9 mouse cellular contexts compared by ENCODE assay signal in the genomic region with DNA sequence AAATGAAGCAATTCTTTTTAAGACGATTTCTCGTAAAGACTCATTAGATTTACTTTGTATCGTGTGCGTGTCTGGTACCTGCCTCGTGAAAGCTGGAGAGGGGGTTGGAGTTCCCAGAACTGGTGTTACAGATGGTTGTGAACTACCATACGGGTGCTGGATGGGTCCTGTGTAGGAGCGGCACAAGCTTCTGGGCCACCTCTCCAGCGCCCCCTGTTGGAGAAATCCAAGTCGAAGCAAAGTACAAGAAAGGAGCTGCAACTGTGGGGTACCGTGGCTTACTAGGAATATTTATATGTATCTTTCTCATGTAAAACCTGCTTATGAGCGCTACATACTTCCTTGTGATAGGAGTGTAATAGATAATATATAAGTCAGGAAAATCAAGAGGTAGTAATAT.
DNase-seq lines count a peak whose midpoint lies in the region; ATAC-seq and TF ChIP-seq lines count a peak whose summit lies in the region.
"Had no signal": no experiment of that assay in that cellular context is flagged by ENCODE, and none has a peak within 500 bp of the region (broad histone marks: within the 10 kb centered on the region; RNA-seq: fewer than 3 reads in every experiment).

No protein-coding gene starts in this region.

- no peaks in the 10 kb centered on the region for H3K27me3 ChIP-seq in forebrain, embryonic 11.5 days (ENCODE audit: control insufficient read depth, insufficient read depth, low read length)
- H3K27me3 ChIP-seq in forebrain, embryonic 10.5 days (ENCODE audit: poor library complexity, severe bottlenecking), result no peaks in the 10 kb centered on the region
- no peaks in the 10 kb centered on the region for H3K27me3 ChIP-seq in embryonic facial prominence, embryonic 10.5 days (replicated peaks; ENCODE audit: low read depth, poor library complexity, severe bottlenecking)
- no peaks in the 10 kb centered on the region for H3K27me3 ChIP-seq in spleen, adult 2 months (ENCODE audit: control insufficient read depth, insufficient read depth, low read length)
- H3K27me3 ChIP-seq: lung, embryonic 15.5 days had no signal

- DNase-seq in forebrain, embryonic 11.5 days (ENCODE audit: low spot score), result peak; percentile 53
- DNase-seq in forebrain, embryonic 10.5 days (ENCODE audit: extremely low spot score, low spot score), result no peak
- peak; percentile 7 for DNase-seq in ovary, postnatal 36 days (ENCODE audit: low spot score)
- no peak for DNase-seq in ovary, adult 18-20 months (ENCODE audit: low spot score)
- peak; percentile 30 for DNase-seq in embryonic facial prominence, embryonic 10.5 days (ENCODE audit: low spot score)
- peak in 1 of 2 experiments; percentile 13 for DNase-seq in spleen, adult 2 months (ENCODE audit: low read depth in 1 of 2, low spot score in 2 of 2)
- no peak for DNase-seq in adipocyte (ENCODE audit: low spot score)
- no peak for DNase-seq in ovary, postnatal 10 days (ENCODE audit: low spot score)

- no peak overlapping the region for H3K27ac ChIP-seq in forebrain, embryonic 11.5 days (ENCODE audit: low read depth, low read length)
- H3K27ac ChIP-seq in forebrain, embryonic 10.5 days, result no peak overlapping the region
- no peak overlapping the region for H3K27ac ChIP-seq in embryonic facial prominence, embryonic 10.5 days (replicated peaks)
- no peak overlapping the region for H3K27ac ChIP-seq in spleen, adult 2 months (ENCODE audit: insufficient read depth, low read length)
- H3K27ac ChIP-seq: lung, embryonic 15.5 days had no signal

- H3K9ac ChIP-seq in forebrain, embryonic 11.5 days (ENCODE audit: low read length), result no peak overlapping the region
- H3K9ac ChIP-seq: lung, embryonic 15.5 days had no signal

- WGBS in forebrain, embryonic 11.5 days, result 84% methylated on average over 11 of the region's 11 CpGs
- WGBS in forebrain, embryonic 10.5 days, result 82% methylated on average over 11 of the region's 11 CpGs
- 82% methylated on average over 11 of the region's 11 CpGs for WGBS in embryonic facial prominence, embryonic 10.5 days
- WGBS in spleen, adult 2 months, result 79% methylated on average over 11 of the region's 11 CpGs

- H3K4me3 ChIP-seq in forebrain, embryonic 11.5 days (ENCODE audit: low read depth, low read length), result no peak overlapping the region
- no peak overlapping the region for H3K4me3 ChIP-seq in forebrain, embryonic 10.5 days
- no peak overlapping the region for H3K4me3 ChIP-seq in embryonic facial prominence, embryonic 10.5 days
- no peak overlapping the region for H3K4me3 ChIP-seq in spleen, adult 2 months (ENCODE audit: extremely low read depth, insufficient read depth, insufficient read length)
- H3K4me3 ChIP-seq: lung, embryonic 15.5 days had no signal

- no peaks in the 10 kb centered on the region for H3K36me3 ChIP-seq in forebrain, embryonic 11.5 days (ENCODE audit: control insufficient read depth, insufficient read depth, low read length)
- H3K36me3 ChIP-seq in forebrain, embryonic 10.5 days (replicated peaks), result no peaks in the 10 kb centered on the region
- H3K36me3 ChIP-seq in embryonic facial prominence, embryonic 10.5 days (replicated peaks), result no peaks in the 10 kb centered on the region
- no peaks in the 10 kb centered on the region for H3K36me3 ChIP-seq in spleen, adult 2 months (ENCODE audit: control insufficient read depth, insufficient read depth, low read length)
- H3K36me3 ChIP-seq: lung, embryonic 15.5 days had no signal

- no peak for TF ChIP-seq POLR2A in spleen, adult 2 months (IDR thresholded peaks at IDR 0.05; ENCODE audit: low read depth, low read length)

- ATAC-seq in forebrain, embryonic 11.5 days (replicated peaks; ENCODE audit: low FRiP score), result no peak

- 0 out of 2 replicates have a peak, but pooled peaks have one; percentile 26 for TF ChIP-seq CTCF in spleen, adult 2 months (IDR thresholded peaks at IDR 0.05; ENCODE audit: extremely low read depth, insufficient read depth, insufficient read length, insufficient replicate concordance)

- no peaks in the 10 kb centered on the region for H3K9me3 ChIP-seq in forebrain, embryonic 11.5 days (ENCODE audit: control insufficient read depth, low read length)
- no peaks in the 10 kb centered on the region for H3K9me3 ChIP-seq in forebrain, embryonic 10.5 days
- H3K9me3 ChIP-seq in embryonic facial prominence, embryonic 10.5 days, result no peaks in the 10 kb centered on the region
- H3K9me3 ChIP-seq: lung, embryonic 15.5 days had no signal

- no peaks in the 10 kb centered on the region for H3K4me1 ChIP-seq in forebrain, embryonic 11.5 days (replicated peaks; ENCODE audit: control insufficient read depth, insufficient read depth, low read length)
- H3K4me1 ChIP-seq in forebrain, embryonic 10.5 days, result no peaks in the 10 kb centered on the region
- H3K4me1 ChIP-seq in embryonic facial prominence, embryonic 10.5 days, result no peaks in the 10 kb centered on the region
- no peaks in the 10 kb centered on the region for H3K4me1 ChIP-seq in spleen, adult 2 months (ENCODE audit: control insufficient read depth, insufficient read depth, insufficient read length)
- H3K4me1 ChIP-seq: lung, embryonic 15.5 days had no signal

- H3K4me2 ChIP-seq in forebrain, embryonic 11.5 days (ENCODE audit: low read depth, low read length, severe bottlenecking), result no peak overlapping the region
- H3K4me2 ChIP-seq: lung, embryonic 15.5 days had no signal

Comparison
In these comparisons a context has a peak if more than half of its experiments do, and no peak if none do; other contexts are left out.
1. DNase-seq: peak in forebrain, embryonic 11.5 days (single experiment), ovary, postnatal 36 days (single experiment) and embryonic facial prominence, embryonic 10.5 days (single experiment); none in forebrain, embryonic 10.5 days (single experiment), ovary, adult 18-20 months (single experiment), adipocyte (single experiment) and ovary, postnatal 10 days (single experiment).